Mouse (Mus musculus): ENCODE data around the gene Nacad.

- TF ChIP-seq CTCF (IDR thresholded peaks at IDR 0.05; ENCODE audit: low read depth) (no peak), EP300 (IDR thresholded peaks at IDR 0.05; ENCODE audit: low read depth) (no peak)
These were observed 39.4 kb downstream of the Nacad start for GRCm38 (mm10) chr11:6566496-6566895.

Measured in liver, postnatal 0 days (tissue).